Mouse (Mus musculus): ENCODE measurements at regions not wholly inside any gene's neighbourhood (a gene's known extent, or its start where the extent isn't known, plus 50 kb on each side); places are given as distances from the start of the nearest gene placed in this dataset.

GRCm38 (mm10) chr13:32649982-32650381, 133.8 kb downstream of the Mylk4 start:
- in situ Hi-C loops (cut with MboI, MseI): loop anchor here (10.0 kb wide), 1 partner anchor 85 kb away; no protein-coding TSS in a partner anchor

- in situ Hi-C loops (cut with MboI, MseI): loop anchor here (10.0 kb wide), 1 partner anchor 78 kb away; no protein-coding TSS in a partner anchor
Measured at GRCm38 (mm10) chr13:32643030-32643750, 140.6 kb downstream of the Mylk4 start.

GRCm38 (mm10) chr13:32640941-32641340, 142.8 kb downstream of the Mylk4 start:
- in situ Hi-C loops (cut with MboI, MseI): loop anchor here (10.0 kb wide), 1 partner anchor 76 kb away; no protein-coding TSS in a partner anchor

- in situ Hi-C loops (cut with MboI, MseI): no loop called here
Measured at GRCm38 (mm10) chr13:32630122-32630732, 153.5 kb downstream of the Mylk4 start.

GRCm38 (mm10) chr13:32613916-32614315, 169.8 kb downstream of the Mylk4 start:
- in situ Hi-C loops (cut with MboI, MseI): no loop called here

- in situ Hi-C loops (cut with MboI, MseI): no loop called here
Measured at GRCm38 (mm10) chr13:32611551-32612295, 172.0 kb downstream of the Mylk4 start.

GRCm38 (mm10) chr13:32610970-32611369, 172.8 kb downstream of the Mylk4 start:
- in situ Hi-C loops (cut with MboI, MseI): no loop called here

- in situ Hi-C loops (cut with MboI, MseI): no loop called here
Measured at GRCm38 (mm10) chr13:32608413-32608812, 175.3 kb downstream of the Mylk4 start.

GRCm38 (mm10) chr13:32603925-32604590, 179.7 kb downstream of the Mylk4 start:
- in situ Hi-C loops (cut with MboI, MseI): no loop called here

GRCm38 (mm10) chr13:32601315-32601714, 182.4 kb downstream of the Mylk4 start:
- in situ Hi-C loops (cut with MboI, MseI): no loop called here

- in situ Hi-C loops (cut with MboI, MseI): no loop called here
Measured at GRCm38 (mm10) chr13:32593611-32594010, 190.1 kb downstream of the Mylk4 start.

- in situ Hi-C loops (cut with MboI, MseI): no loop called here
Measured at GRCm38 (mm10) chr13:32593131-32593530, 190.6 kb downstream of the Mylk4 start.

- in situ Hi-C loops (cut with MboI, MseI): no loop called here
Measured at GRCm38 (mm10) chr13:32581598-32581997, 202.2 kb downstream of the Mylk4 start.

- in situ Hi-C loops (cut with MboI, MseI): loop anchor here (10.0 kb wide), 1 partner anchor 77 kb away; no protein-coding TSS in a partner anchor
Measured at GRCm38 (mm10) chr13:32567850-32568249, 215.9 kb downstream of the Mylk4 start.

- in situ Hi-C loops (cut with MboI, MseI): loop anchor here (10.0 kb wide), 1 partner anchor 84 kb away; no protein-coding TSS in a partner anchor
Measured at GRCm38 (mm10) chr13:32560666-32561065, 222.1 kb upstream of the Gmds start.

GRCm38 (mm10) chr13:32556396-32556795, 217.9 kb upstream of the Gmds start:
- in situ Hi-C loops (cut with MboI, MseI): no loop called here

- in situ Hi-C loops (cut with MboI, MseI): no loop called here
Measured at GRCm38 (mm10) chr13:32555064-32555463, 216.5 kb upstream of the Gmds start.

GRCm38 (mm10) chr13:32554601-32555000, 216.1 kb upstream of the Gmds start:
- in situ Hi-C loops (cut with MboI, MseI): no loop called here

GRCm38 (mm10) chr13:32553136-32553535, 214.6 kb upstream of the Gmds start:
- in situ Hi-C loops (cut with MboI, MseI): no loop called here

- in situ Hi-C loops (cut with MboI, MseI): no loop called here
Measured at GRCm38 (mm10) chr13:32550113-32550512, 211.6 kb upstream of the Gmds start.

- in situ Hi-C loops (cut with MboI, MseI): no loop called here
Measured at GRCm38 (mm10) chr13:32547126-32547525, 208.6 kb upstream of the Gmds start.

Measured in T-helper 1 cell (primary cell).